Mouse (Mus musculus): ENCODE results near the gene Dgki. TPM values are rescaled to one million over a fixed set of nuclear protein-coding genes. Genes with fewer than 3 reads are reported as not detected.

Gene Dgki
- total RNA-seq, 2 experiments from 2014 or later = 84.9 to 85.1 TPM

- DNase-seq (ENCODE audit: low spot score in 2 of 2) = peak; percentile 51 to 56
Observed at GRCm38 (mm10) chr6:37297744-37298482, 2.1 kb downstream of the Dgki start.

GRCm38 (mm10) chr6:37292068-37292467 lies 7.9 kb downstream of the Dgki start:
- DNase-seq (ENCODE audit: low spot score in 2 of 2) = no peak

GRCm38 (mm10) chr6:37291171-37291570 lies 8.8 kb downstream of the Dgki start:
- no peak for DNase-seq (ENCODE audit: low spot score in 2 of 2)

DNA sequence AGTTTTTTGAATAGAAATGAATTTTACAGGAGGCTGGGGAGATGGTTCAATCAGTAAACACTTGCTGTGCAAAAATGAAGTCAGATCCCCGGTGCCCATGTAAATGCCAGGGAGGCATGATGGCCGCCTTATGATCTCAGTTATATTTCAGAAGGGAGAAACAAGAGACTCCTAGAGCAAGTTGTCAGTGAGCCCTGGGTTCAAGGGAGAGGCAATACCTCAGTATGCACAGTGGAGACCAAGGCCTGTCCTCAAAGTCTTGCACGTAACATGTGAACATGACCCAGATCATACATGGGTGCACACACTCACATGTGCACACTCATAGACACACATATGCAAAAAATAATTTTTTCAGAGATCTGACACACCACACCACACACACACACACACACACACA lies 9.3 kb downstream of the Dgki start:
- no peak for DNase-seq (ENCODE audit: low spot score in 2 of 2)

- no peak for DNase-seq (ENCODE audit: low spot score in 2 of 2)
Observed at GRCm38 (mm10) chr6:37286134-37286533, 13.8 kb downstream of the Dgki start.

DNA sequence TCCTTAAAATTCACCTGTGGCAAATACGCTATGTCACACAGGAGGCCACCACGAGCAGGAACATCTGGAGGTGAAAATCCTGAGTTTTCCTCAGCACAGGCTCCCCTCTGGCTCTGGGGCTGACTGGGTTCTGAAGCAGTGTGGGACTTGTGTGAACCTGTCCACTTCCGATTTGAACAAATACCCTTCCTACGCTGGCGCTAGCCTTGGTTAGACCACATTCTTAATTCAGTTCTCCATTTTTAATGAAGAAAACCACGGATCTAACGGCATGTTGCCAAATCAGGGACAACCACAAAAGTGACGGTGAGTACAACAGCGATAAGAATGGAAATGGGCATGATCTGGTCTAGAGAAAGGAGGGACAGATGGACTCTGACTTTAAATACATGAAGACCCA lies 15.1 kb downstream of the Dgki start:
- no peak for DNase-seq (ENCODE audit: low spot score in 2 of 2)

GRCm38 (mm10) chr6:37283336-37283735 lies 16.6 kb downstream of the Dgki start:
- no peak for DNase-seq (ENCODE audit: low spot score in 2 of 2)

DNA sequence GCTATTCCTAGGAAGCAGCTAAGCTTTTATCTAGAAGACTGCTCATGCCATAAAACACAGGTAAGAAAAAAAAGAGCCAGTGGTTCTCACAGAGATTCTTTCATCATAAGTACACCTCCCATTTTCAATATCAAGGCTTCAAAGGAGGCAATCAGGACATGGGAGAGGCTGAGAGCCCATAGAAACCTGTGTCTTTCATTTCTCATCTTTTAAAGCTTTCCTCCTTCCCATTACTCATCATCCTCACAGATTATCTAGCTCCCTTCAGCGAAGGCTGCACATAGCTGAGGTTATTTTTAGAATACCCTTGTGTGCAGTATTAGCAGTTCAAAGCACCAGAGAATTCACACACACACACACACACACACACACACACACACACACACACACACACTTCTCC lies 17.3 kb downstream of the Dgki start:
- DNase-seq (ENCODE audit: low spot score in 2 of 2) = no peak

DNA sequence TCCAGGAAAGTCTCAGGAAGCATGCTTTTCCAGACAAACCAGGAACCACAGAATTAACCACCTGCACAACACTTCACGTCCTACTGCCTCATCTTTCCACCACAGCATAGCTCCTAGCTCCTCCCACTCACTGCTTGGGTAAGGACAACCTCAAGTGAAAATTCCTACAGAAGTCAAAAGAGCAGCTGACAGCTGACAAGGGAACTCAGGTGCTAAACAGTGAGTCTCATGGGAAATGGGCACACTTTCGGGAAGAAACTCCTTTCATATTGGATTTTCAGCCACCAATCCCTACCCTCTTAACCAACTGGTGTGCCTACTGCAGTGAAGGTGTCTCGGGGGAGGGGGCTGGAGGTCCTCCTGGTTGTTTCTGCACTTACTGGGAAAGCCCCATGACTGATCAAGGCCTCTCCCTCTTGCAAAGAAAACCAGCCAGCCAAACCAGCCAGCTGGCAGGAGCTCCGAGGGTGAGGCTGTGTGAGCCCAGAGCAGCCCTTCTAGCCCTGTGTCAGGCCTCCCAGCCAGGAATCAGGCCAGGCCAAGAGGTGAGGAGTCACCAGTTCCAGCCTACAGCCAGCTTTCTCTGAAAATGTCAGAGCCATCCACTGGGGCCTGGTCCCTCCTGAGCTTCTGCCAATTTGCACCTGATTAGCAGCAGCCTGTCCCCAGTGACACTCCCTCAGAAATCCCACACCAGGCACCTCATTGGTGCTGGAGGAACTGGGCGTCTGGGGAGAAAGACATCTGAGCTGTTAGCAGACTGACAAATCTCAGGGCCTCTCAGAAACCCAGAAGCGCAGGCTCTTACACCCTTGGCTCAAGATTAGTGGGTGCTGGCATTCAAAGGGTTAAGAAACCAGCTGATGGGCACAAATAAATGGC lies 22.9 kb downstream of the Dgki start:
- no peak for DNase-seq (ENCODE audit: low spot score in 2 of 2)

DNA sequence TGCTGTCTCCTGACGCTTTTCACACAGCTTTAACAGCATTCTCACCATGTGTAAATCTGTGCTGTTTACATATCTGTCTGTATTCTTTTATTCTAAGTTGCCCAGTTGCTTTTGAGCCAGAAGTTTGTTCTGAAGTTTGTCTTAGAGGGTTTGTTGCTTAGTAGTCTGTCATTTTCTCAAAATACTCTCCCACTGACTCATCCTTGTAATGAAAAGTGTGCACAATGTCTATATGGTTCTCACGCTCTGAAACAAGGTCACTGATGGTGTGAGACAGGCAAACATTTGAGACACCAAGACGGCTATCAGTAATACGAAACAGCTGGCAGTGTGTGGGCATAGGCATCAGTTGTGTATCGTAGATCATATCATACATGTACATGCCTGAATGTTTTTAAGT lies 23.8 kb downstream of the Dgki start:
- DNase-seq (ENCODE audit: low spot score in 2 of 2) = no peak

DNA sequence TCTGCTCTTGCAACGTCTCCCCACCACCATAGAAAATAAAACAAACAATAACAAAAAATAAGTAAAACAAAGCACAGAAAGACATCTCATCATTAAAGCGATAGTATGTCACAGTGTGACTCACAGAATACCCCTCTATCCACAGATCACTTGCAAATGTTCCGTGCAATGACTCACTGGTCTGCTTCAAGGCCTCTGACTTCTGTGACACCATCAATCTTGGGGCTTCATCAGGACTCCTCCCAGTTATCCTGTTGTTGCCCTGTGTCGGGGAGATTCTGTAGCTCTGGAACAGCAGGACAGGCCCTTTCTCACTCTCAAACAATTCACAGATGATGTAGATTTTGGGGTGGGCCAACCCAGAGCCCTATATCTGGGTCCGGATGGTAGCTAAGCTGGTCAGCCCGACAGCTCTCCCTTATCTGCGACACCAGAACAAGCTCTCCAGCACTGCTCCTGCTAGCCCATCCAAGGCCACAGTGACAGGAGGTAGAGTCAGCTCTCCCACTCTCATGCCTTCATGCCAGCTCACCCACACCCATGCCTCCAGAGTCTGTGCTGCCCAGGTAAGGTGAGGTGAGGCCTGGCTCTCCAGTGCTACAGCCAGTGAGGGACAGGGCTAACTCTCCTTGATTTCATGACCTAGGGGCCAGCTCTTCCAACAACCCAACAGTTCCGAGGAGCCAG lies 28.9 kb downstream of the Dgki start:
- no peak for DNase-seq (ENCODE audit: low spot score in 2 of 2)

DNA sequence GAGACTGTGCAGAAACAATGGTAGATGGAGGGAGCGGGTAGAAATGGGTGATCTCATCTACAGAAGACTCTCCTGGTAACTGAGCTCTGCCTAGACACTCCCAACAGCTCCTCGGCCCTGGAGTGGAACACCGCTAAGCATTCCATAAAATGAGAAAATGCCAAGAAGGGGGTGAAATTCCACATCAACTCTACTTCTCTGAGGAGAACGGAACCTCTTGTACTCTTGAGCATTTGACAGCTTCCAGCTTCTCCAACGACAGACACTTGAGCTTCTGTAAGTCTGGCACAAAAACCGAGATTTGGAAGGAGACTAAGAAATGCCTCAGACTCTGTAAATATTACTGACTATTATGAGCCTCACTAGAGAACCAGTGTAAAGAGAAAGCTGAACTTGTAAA lies 31.4 kb downstream of the Dgki start:
- no peak for DNase-seq (ENCODE audit: low spot score in 2 of 2)

DNA sequence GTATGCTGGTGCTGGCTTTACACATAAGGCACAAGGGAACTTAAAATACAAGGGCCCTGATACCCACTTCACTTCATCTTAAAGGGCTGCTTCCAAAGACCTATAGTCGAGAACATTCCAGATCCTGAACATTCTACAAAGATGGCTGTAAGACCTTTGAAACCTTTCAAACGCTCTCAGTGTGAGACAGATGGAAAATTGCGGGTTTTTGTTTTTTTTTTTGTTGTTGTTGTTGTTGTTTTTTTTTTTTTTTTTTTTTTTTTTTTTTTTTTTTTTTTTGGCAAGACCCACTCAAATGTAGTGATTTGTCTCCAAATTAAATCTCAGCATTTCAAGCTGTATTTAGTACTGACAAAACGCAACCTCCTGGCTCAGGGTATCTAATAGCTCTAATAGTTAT lies 32.0 kb downstream of the Dgki start:
- no peak for DNase-seq (ENCODE audit: low spot score in 2 of 2)

DNA sequence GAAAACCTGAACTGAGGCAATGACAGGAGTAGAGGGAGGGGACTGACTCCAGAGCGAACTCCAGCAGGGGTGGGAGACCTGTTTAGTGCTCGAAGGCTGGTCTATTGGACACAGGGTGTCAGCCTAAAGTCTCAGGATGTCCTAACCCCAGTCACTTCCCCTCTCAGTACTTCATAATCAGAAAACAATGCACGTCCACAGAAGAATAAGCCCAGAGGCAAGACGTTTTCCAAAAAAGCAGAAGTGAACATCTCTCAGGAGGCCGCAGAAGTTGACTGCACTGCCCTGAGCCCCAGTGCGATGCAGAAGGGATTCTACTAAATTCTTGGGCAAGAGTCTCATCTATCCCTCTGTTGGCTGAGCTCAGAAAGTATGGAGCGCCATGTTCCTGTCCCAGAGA lies 37.5 kb downstream of the Dgki start:
- DNase-seq (ENCODE audit: low spot score in 2 of 2) = no peak

DNA sequence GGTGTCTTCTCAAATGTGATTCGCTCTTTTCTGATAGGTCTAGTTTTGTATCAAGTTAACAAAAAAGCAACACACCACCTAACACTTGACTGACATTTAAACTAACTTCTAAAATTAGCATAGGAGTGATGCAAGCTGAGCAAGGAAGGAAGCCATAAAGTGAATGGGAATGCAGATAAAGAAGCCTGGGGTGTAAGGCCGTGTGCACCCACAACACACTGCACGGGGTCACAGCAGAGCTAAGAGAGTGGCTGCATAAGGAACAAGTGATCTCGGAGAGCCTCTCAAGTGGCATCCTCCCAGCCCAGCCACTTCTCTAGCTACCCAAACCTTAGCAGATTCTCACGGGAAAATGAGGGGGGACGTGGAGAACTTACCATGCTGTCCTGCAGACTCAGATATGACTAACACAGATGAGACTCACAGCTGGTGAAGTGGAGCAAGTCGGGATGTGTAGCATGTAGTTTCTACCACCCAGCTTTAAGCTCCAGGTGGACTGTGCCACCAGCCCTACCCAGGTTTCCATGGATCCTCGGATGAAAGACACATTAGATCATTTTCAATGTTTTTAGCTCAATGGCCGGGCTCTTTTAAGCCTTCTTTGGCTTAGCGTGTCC lies 38.6 kb downstream of the Dgki start:
- DNase-seq (ENCODE audit: low spot score in 2 of 2) = no peak

DNA sequence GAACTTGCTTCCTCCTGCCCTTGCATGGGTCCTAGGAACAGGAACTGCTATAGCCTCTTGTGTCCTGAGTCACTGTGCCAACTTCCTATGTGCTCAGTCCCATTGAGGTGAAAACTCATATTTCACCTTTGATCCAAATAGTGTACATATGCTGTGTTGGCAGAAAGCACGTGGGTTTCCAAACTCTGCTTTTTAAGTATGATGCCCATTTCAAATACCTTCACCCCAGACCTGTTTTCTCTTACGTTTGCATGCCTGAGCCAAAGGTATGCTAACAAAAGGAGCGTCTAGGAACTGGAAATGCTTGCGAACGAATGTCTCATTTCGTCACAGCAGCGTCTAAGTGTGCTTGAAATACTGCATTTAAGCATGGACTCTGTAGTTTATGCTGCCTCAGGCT lies 41.3 kb downstream of the Dgki start:
- no peak for DNase-seq (ENCODE audit: low spot score in 2 of 2)

GRCm38 (mm10) chr6:37254144-37254543 lies 45.8 kb downstream of the Dgki start:
- DNase-seq (ENCODE audit: low spot score in 2 of 2) = no peak

GRCm38 (mm10) chr6:37252536-37252935 lies 47.4 kb downstream of the Dgki start:
- no peak for DNase-seq (ENCODE audit: low spot score in 2 of 2)

- DNase-seq (ENCODE audit: low spot score in 2 of 2) = no peak
Observed at GRCm38 (mm10) chr6:37250671-37251070, 49.3 kb downstream of the Dgki start.

DNA sequence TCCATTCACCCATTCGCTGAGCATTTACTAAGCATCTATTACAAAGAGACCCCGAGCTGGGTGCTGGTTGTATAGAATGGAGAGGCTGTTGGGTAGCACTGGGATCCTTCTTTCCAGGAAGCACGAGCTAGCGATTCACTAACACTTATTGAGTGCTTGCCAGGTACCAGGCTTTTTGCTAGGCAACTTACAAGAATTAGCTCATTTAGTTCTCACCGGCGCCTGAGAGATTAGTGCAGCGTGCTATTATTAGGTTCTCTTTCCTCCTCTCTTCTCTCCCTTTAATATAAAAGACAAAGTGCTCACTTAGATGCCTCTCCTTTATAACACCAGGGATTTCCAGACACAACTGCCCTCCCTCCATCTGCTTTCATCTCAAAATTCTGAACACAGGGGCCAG lies 54.2 kb downstream of the Dgki start:
- no peak for DNase-seq (ENCODE audit: low spot score in 2 of 2)

DNA sequence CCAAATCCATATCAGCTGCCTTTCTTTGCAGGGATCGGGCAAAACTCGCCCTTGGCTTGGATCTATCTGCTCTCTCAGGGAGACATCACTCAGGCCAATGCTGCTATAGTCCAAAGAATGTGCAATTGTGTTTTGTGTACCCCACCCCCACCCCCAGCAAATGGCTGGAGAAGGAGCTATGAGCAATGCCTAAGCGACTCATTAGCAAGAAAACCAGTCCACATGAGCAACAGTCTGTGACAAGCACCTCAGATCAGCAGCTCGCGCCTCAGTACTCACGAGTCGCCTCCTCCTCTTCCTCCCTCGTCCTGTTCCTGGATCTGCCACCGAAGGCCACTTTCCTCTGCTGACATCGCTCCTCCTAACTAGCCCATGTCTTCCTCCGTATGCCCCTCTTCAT lies 55.9 kb downstream of the Dgki start:
- DNase-seq (ENCODE audit: low spot score in 2 of 2) = peak in 1 of 2 experiments; percentile 30

DNA sequence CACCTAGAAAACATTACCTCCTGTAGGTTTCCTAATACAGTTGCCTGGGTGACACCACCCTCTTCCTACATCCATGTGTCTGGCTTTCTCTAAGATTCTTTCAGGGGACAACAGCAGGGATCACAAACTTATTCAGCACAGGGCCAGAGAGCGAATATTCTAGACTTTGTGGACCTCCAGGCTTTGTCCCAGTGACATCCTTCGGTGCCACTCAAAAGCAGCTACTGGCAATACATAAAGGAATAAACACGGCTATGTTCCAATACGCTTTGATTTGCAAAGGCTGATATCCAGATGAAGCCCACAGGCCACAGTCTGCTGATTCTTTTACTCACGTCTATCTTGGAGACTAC lies 57.2 kb downstream of the Dgki start:
- no peak for DNase-seq (ENCODE audit: low spot score in 2 of 2)

Measured in left cerebral cortex, adult 18-20 months (tissue).